Mouse (Mus musculus) liver, embryonic 16.5 days (tissue): ENCODE measurements around the gene 2700049A03Rik. TPM values are rescaled to one million over a fixed set of nuclear protein-coding genes. Genes with fewer than 3 reads are reported as not detected.

Source experiments
- ATAC-seq: fragments of 200-750 bp; cut with Nextera tagmentation; 2 replicates; pipeline ENCODE4 v1.8.0; 2017; ENCODE audit warnings: low read depth, mild to moderate bottlenecking, moderate number of reproducible peaks, moderate library complexity
- H3K27ac ChIP-seq: fragments of 300-500 bp; sonication (generic); 2 replicates; pipeline ENCODE4 v1.5.1; 2014; ENCODE audit warnings: mild to moderate bottlenecking, low read length
- H3K27me3 ChIP-seq: fragments of 300-500 bp; sonication (generic); 2 replicates; pipeline ENCODE4 v1.6.1; 2014; ENCODE audit warnings: low read depth, low read length, mixed read lengths; ENCODE audit not compliant: control insufficient read depth, insufficient read depth
- H3K36me3 ChIP-seq: fragments of 300-500 bp; sonication (generic); 2 replicates; pipeline ENCODE4 v1.6.1; 2014; ENCODE audit warnings: mild to moderate bottlenecking; ENCODE audit not compliant: control insufficient read depth, insufficient read depth
- H3K4me1 ChIP-seq: fragments of 300-500 bp; sonication (generic); 2 replicates; pipeline ENCODE4 v1.6.1; 2014; ENCODE audit warnings: low read depth, low read length, mixed read lengths; ENCODE audit not compliant: control insufficient read depth
- H3K4me2 ChIP-seq: fragments of 300-500 bp; sonication (generic); 2 replicates; pipeline ENCODE4 v1.6.1; 2014; ENCODE audit warnings: low read depth, low read length, mixed read lengths
- H3K4me3 ChIP-seq: fragments of 300-500 bp; sonication (generic); 2 replicates; pipeline ENCODE4 v1.5.1; 2014; ENCODE audit warnings: low read depth, mild to moderate bottlenecking, low read length
- H3K9ac ChIP-seq: fragments of 300-500 bp; sonication (generic); 2 replicates; pipeline ENCODE4 v1.6.1; 2014; ENCODE audit warnings: low read depth, low read length
- H3K9me3 ChIP-seq: fragments of 300-500 bp; sonication (generic); replicated peaks from 2 replicates; pipeline ENCODE4 v1.6.1; 2016; ENCODE audit warnings: low read length; ENCODE audit not compliant: control insufficient read depth
- WGBS: fragments of 180-500 bp; shearing (Covaris S2); extraction: QIAGEN DNeasy Blood & Tissue Kit; methylation state at CpG from one replicate; pipeline ENCODE4 v1.1.7; 2014; ENCODE audit not compliant: insufficient replicate concordance; 5-methylcytosine and 5-hydroxymethylcytosine counted together
- polyA plus RNA-seq: library from polyadenylated mRNA; unstranded; fragments of >200 nt; fragmentation: Nextera tagmentation; extraction: Ambion mirVana; gene quantifications from 2 replicates; pipeline ENCODE4 v1.2.1, GENCODE M21; 2015

2700049A03Rik gene
- polyA plus RNA-seq, 1 experiment from 2014 or later, result 4.7 TPM

DNA sequence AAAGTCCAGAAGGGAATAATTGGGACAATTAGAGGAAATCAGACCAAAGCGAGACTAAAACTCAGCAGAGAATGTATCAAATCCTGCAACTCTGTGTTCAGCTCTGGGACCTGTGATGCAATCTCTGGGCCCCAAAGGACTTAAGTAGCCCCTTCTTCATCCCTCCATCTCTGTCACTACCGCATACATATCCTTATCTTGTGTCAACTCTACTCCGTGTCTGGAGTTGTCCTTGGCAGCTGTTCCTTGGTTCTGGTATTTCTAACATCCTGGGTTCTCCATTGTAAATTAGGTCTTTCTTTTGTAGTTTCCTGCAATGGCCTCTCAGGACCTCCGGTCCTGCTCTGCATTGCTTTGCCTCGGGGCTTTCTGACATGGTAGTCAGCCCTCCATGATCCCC, 65.1 kb downstream of the 2700049A03Rik start:
- H3K4me3 ChIP-seq, result no peak overlapping the region
- no peak overlapping the region for H3K4me2 ChIP-seq
- H3K27me3 ChIP-seq, result no peaks in the 10 kb centered on the region
- ATAC-seq, result no peak
- no peaks in the 10 kb centered on the region for H3K4me1 ChIP-seq
- WGBS, result 64% methylated on average over 5 of the region's 5 CpGs
- H3K36me3 ChIP-seq, result no peaks in the 10 kb centered on the region
- H3K9ac ChIP-seq, result no peak overlapping the region
- H3K27ac ChIP-seq, result no peak overlapping the region
- H3K9me3 ChIP-seq, result no peaks in the 10 kb centered on the region

DNA sequence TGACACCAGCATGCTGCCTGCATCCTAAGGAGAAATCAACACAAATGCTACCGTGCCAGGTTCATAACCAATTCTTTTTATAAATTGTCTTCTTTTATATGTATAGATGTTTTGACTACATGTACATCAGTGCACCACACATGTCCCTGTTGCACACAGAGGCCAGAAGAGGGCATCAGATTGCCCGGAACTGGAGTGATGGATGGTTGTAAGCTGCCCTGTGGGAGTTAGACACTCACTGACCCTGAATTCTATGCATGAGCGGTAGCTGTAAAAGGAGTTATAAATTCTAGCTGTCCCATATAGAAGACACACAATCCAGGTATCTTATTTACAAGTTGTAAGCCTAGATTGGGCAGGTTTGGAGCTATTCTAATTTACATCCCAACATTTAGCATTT, 67.7 kb downstream of the 2700049A03Rik start:
- Histone ChIP-seq H3K9ac (no peak overlapping the region), H3K4me2 (no peak overlapping the region), H3K9me3 (no peaks in the 10 kb centered on the region), H3K36me3 (no peaks in the 10 kb centered on the region), H3K4me1 (no peaks in the 10 kb centered on the region), H3K27ac (no peak overlapping the region), H3K4me3 (no peak overlapping the region), H3K27me3 (no peaks in the 10 kb centered on the region)
- no peak for ATAC-seq
- 85% methylated on average over 3 of the region's 3 CpGs for WGBS

DNA sequence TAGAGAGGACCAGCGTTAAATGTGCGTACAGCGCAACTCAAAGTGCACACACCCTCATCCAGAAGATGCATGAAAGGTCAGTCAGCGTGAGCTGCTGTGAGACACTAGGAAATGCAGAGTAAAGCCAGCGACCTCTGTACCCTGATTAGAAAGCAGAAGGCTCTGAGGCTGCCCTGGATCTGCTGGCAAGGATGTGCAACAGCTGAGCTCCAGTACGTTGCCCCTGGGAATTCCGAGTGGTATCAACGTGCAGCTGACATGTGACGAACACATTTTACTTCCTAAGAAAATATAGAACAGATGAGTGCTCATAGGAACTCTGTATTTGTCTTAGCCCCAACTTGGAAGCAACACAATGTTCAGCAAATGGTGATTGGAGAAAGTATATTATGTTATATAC, 80.5 kb downstream of the 2700049A03Rik start:
- Histone ChIP-seq H3K9ac (no peak overlapping the region), H3K27ac (no peak overlapping the region), H3K27me3 (no peaks in the 10 kb centered on the region), H3K4me1 (no peaks in the 10 kb centered on the region), H3K9me3 (no peaks in the 10 kb centered on the region), H3K4me3 (no peak overlapping the region), H3K4me2 (no peak overlapping the region), H3K36me3 (0 out of 2 replicates have a peak, but pooled peaks cover 2% of the 10 kb centered on the region)
- 82% methylated on average over 9 of the region's 9 CpGs for WGBS
- ATAC-seq, result no peak

- 0 out of 2 replicates have a peak, but pooled peaks cover 2% of the 10 kb centered on the region for H3K36me3 ChIP-seq
- no peak overlapping the region for H3K4me3 ChIP-seq
- no peak overlapping the region for H3K4me2 ChIP-seq
- no peaks in the 10 kb centered on the region for H3K4me1 ChIP-seq
- ATAC-seq, result no peak
- no peaks in the 10 kb centered on the region for H3K27me3 ChIP-seq
- 70% methylated on average over 6 of the region's 6 CpGs for WGBS
- no peak overlapping the region for H3K9ac ChIP-seq
- no peaks in the 10 kb centered on the region for H3K9me3 ChIP-seq
- H3K27ac ChIP-seq, result no peak overlapping the region
Measured at GRCm38 (mm10) chr12:71217866-71218522, 81.3 kb downstream of the 2700049A03Rik start.

DNA sequence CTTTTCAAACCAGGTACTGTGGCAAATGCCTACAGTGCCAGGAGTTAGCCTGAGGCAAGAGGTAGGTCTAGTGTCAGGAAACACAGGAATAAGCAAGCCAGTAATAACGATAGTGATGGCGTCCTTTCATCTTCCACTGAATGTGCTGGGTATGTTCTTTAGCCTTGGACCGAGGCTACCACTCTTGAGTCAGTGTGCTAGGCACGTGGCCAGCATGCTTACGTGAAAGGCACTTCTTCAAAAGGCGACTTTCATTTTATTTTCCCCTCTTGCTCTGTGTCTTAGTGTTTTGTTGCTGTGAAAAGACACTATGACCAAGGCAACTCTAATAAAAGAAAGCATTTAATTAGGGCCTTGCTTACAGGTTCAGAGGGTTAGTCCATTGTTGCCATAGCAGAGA, 86.1 kb downstream of the 2700049A03Rik start:
- Histone ChIP-seq H3K27me3 (no peaks in the 10 kb centered on the region), H3K4me1 (no peaks in the 10 kb centered on the region), H3K36me3 (0 out of 2 replicates have a peak, but pooled peaks cover 2% of the 10 kb centered on the region), H3K9ac (no peak overlapping the region), H3K4me2 (no peak overlapping the region), H3K9me3 (no peaks in the 10 kb centered on the region), H3K27ac (no peak overlapping the region), H3K4me3 (no peak overlapping the region)
- ATAC-seq, result no peak
- WGBS, result 80% methylated on average over 6 of the region's 6 CpGs

- WGBS, result 57% methylated on average over 4 of the region's 4 CpGs
- H3K36me3 ChIP-seq, result no peaks in the 10 kb centered on the region
- no peak for ATAC-seq
- H3K4me2 ChIP-seq, result no peak overlapping the region
- no peaks in the 10 kb centered on the region for H3K9me3 ChIP-seq
- H3K27me3 ChIP-seq, result no peaks in the 10 kb centered on the region
- no peaks in the 10 kb centered on the region for H3K4me1 ChIP-seq
- no peak overlapping the region for H3K27ac ChIP-seq
- no peak overlapping the region for H3K9ac ChIP-seq
- H3K4me3 ChIP-seq, result no peak overlapping the region
Measured at GRCm38 (mm10) chr12:71227769-71228168, 91.1 kb downstream of the 2700049A03Rik start.

- no peak overlapping the region for H3K9ac ChIP-seq
- no peaks in the 10 kb centered on the region for H3K36me3 ChIP-seq
- H3K4me3 ChIP-seq, result no peak overlapping the region
- 51% methylated on average over 10 of the region's 10 CpGs for WGBS
- H3K4me2 ChIP-seq, result no peak overlapping the region
- no peaks in the 10 kb centered on the region for H3K4me1 ChIP-seq
- ATAC-seq, result no peak
- H3K27ac ChIP-seq, result no peak overlapping the region
- no peaks in the 10 kb centered on the region for H3K27me3 ChIP-seq
- H3K9me3 ChIP-seq, result no peaks in the 10 kb centered on the region
Measured at GRCm38 (mm10) chr12:71228925-71229649, 92.4 kb downstream of the 2700049A03Rik start.

DNA sequence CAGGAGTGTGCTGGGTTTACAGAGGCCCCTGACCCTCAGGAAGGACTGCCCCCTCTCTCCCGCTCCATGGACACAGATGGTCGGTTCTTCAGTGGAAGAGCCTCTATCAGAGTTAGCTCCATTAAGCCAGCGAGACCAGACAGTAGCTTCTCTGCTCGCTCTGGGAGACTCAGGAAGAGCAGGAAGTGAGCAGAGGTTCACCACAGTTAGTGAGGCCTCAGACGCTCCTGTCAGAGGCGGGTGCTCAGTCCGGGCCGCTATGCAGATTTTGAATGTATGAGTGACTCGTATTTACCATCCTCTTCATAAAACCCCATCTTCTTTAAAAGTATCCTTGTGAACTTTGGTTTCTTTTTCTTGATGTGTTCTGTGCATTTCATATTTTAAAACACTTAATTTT, 94.9 kb downstream of the 2700049A03Rik start:
- Histone ChIP-seq H3K36me3 (no peaks in the 10 kb centered on the region), H3K27ac (no peak overlapping the region), H3K9me3 (no peaks in the 10 kb centered on the region), H3K27me3 (no peaks in the 10 kb centered on the region), H3K4me2 (no peak overlapping the region), H3K4me3 (no peak overlapping the region), H3K9ac (no peak overlapping the region), H3K4me1 (no peaks in the 10 kb centered on the region)
- WGBS, result 45% methylated on average over 9 of the region's 9 CpGs
- ATAC-seq, result no peak

DNA sequence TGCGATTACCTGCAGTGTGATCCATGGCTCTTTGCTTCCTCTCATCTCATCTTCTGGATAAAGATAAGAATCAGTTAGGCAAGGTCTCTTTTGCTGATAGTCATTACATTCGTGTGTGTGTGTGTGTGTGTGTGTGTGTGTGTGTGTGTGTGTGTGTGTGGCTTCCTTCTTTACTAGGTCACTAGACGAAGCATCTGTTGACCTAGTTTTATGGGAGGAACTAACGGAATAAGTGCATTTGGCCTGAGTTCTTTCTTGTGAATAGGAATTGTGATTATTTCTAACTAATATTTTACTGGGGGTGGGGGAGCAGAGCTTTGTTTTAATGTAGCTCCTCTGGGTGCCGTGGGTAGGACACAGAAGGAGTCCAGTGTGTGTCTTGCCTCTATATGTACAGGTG, 96.8 kb downstream of the 2700049A03Rik start:
- Histone ChIP-seq H3K9ac (no peak overlapping the region), H3K9me3 (no peaks in the 10 kb centered on the region), H3K27me3 (no peaks in the 10 kb centered on the region), H3K4me1 (no peaks in the 10 kb centered on the region), H3K4me3 (no peak overlapping the region), H3K36me3 (no peaks in the 10 kb centered on the region), H3K4me2 (no peak overlapping the region), H3K27ac (no peak overlapping the region)
- 60% methylated on average over 5 of the region's 5 CpGs for WGBS
- ATAC-seq, result no peak
